Mouse (Mus musculus) hindbrain, embryonic 16.5 days (tissue): Measurements from ENCODE around the gene Pate4. TPM values are rescaled to one million over a fixed set of nuclear protein-coding genes. Genes with fewer than 3 reads are reported as not detected.

ENCODE experiments used
- polyA plus RNA-seq: library from polyadenylated mRNA; unstranded; fragments of >200 nt; fragmentation: Nextera tagmentation; extraction: Ambion mirVana; gene quantifications from 2 replicates; pipeline ENCODE4 v1.2.1, GENCODE M21; 2015

The Pate4 gene
- polyA plus RNA-seq, 1 experiment from 2014 or later = not detected

Other genes starting within 250 kb of the Pate4 start
- 2.9 and 3.7 TPM in 2 replicates for gene Cdon, start 190.8 kb downstream of the Pate4 start, polyA plus RNA-seq
- gene Gm1113, start 93.7 kb downstream of the Pate4 start, polyA plus RNA-seq = not detected in 2 replicates
- gene Ddx25, start 53.4 kb downstream of the Pate4 start, polyA plus RNA-seq = 28.6 and 30.1 TPM in 2 replicates
- gene Pus3, start 53.3 kb downstream of the Pate4 start, polyA plus RNA-seq = 14.1 and 15.2 TPM in 2 replicates
- gene Pate2, start 41.7 kb downstream of the Pate4 start, polyA plus RNA-seq = 0.73 and 0.77 TPM in 2 replicates
- gene Hyls1, start 41.5 kb downstream of the Pate4 start, polyA plus RNA-seq = 14.8 and 17.6 TPM in 2 replicates
- not detected in 2 replicates for gene Pate3, start 36.3 kb upstream of the Pate4 start, polyA plus RNA-seq
- not detected in 2 replicates for gene Pate1, start 75.4 kb upstream of the Pate4 start, polyA plus RNA-seq
- not detected in 2 replicates for gene Gm17677, start 129.1 kb upstream of the Pate4 start, polyA plus RNA-seq
- gene Gm17727, start 166.2 kb upstream of the Pate4 start, polyA plus RNA-seq = not detected in 2 replicates
- gene Gm27235, start 178.2 kb upstream of the Pate4 start, polyA plus RNA-seq = not detected in 2 replicates
- gene D730048I06Rik, start 178.2 kb upstream of the Pate4 start, polyA plus RNA-seq = not detected in 2 replicates
- gene 9230110F15Rik, start 232.2 kb upstream of the Pate4 start, polyA plus RNA-seq = not detected in 2 replicates